Mouse (Mus musculus) intestine, postnatal 0 days (tissue): ENCODE results near the gene Gcm1. TPM values are rescaled to one million over a fixed set of nuclear protein-coding genes. Genes with fewer than 3 reads are reported as not detected.

Experiments used
- ATAC-seq: fragments of 200-750 bp; cut with Nextera tagmentation; 2 replicates; pipeline ENCODE4 v1.8.0; 2017; ENCODE audit warnings: mild to moderate bottlenecking, moderate TSS enrichment, moderate library complexity
- H3K27ac ChIP-seq: fragments of 300-500 bp; sonication (generic); 2 replicates; pipeline ENCODE4 v1.5.1; 2014; ENCODE audit warnings: mild to moderate bottlenecking, low read depth, low read length, moderate library complexity
- H3K27me3 ChIP-seq: fragments of 300-500 bp; sonication (generic); replicated peaks from 2 replicates; pipeline ENCODE4 v1.6.1; 2014; ENCODE audit warnings: low read length, mixed read lengths; ENCODE audit not compliant: control insufficient read depth, insufficient read depth
- H3K36me3 ChIP-seq: fragments of 300-500 bp; sonication (generic); 2 replicates; pipeline ENCODE4 v1.6.1; 2014; ENCODE audit warnings: mild to moderate bottlenecking, moderate library complexity; ENCODE audit not compliant: control insufficient read depth, insufficient read depth
- H3K4me1 ChIP-seq: fragments of 300-500 bp; sonication (generic); replicated peaks from 2 replicates; pipeline ENCODE4 v1.6.1; 2014; ENCODE audit warnings: antibody characterized with exemption, low read length, mixed read lengths; ENCODE audit not compliant: control insufficient read depth, insufficient read depth
- H3K4me2 ChIP-seq: fragments of 300-500 bp; sonication (generic); replicated peaks from 2 replicates; pipeline ENCODE4 v1.6.1; 2014; ENCODE audit warnings: low read depth, mild to moderate bottlenecking, moderate library complexity
- H3K4me3 ChIP-seq: fragments of 300-500 bp; sonication (generic); 2 replicates; pipeline ENCODE4 v1.5.1; 2014; ENCODE audit warnings: low read depth, low read length
- H3K9ac ChIP-seq: fragments of 300-500 bp; sonication (generic); 2 replicates; pipeline ENCODE4 v1.6.1; 2014; ENCODE audit warnings: mild to moderate bottlenecking, low read depth, low read length
- H3K9me3 ChIP-seq: fragments of 300-500 bp; sonication (generic); 2 replicates; pipeline ENCODE4 v1.6.1; 2016; ENCODE audit warnings: mixed run types; ENCODE audit not compliant: control insufficient read depth
- CTCF ChIP-seq: sonication (generic); IDR thresholded peaks from 2 replicates; pipeline ENCODE4 v1.5.1; 2016; ENCODE audit warnings: low read depth, mild to moderate bottlenecking, control low read depth, antibody characterized with exemption, moderate library complexity
- WGBS: fragments of 180-500 bp; shearing (Covaris S2); extraction: QIAGEN DNeasy Blood & Tissue Kit; methylation state at CpG from one replicate; pipeline ENCODE4 v1.1.7; 2014; 5-methylcytosine and 5-hydroxymethylcytosine counted together
- polyA plus RNA-seq: library from polyadenylated mRNA; unstranded; fragments of >200 nt; fragmentation: Nextera tagmentation; extraction: Ambion mirVana; gene quantifications from 2 replicates; pipeline ENCODE4 v1.2.1, GENCODE M21; 2015

The Gcm1 gene
- polyA plus RNA-seq, 1 experiment from 2014 or later, result not detected

DNA sequence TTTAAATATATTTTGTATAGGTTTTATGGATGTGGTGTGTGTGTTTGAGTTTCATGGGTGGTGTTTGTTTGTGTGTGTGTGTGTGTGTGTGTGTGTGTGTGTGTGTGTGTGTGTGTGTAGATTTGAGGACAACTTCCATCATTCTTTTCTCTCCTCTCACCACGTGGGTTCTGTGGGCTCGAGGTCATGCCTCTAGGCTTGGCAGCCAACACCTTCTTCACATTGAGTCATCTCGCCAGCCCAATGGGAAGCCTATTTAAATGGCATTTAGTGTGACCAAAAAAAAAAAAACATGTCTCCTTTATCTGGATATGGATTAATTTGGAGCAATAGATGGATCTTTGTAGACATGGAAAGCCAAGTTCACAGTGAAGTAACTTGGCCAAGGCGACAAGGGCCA, 39.7 kb upstream of the Gcm1 start:
- no peaks in the 10 kb centered on the region for H3K36me3 ChIP-seq
- H3K27ac ChIP-seq, result no peak overlapping the region
- H3K9me3 ChIP-seq, result no peaks in the 10 kb centered on the region
- no peaks in the 10 kb centered on the region for H3K27me3 ChIP-seq
- H3K4me3 ChIP-seq, result no peak overlapping the region
- H3K4me1 ChIP-seq, result no peaks in the 10 kb centered on the region
- no peak for TF ChIP-seq CTCF
- WGBS, result 82% methylated on average over 4 of the region's 4 CpGs
- no peak overlapping the region for H3K4me2 ChIP-seq
- no peak for ATAC-seq
- no peak overlapping the region for H3K9ac ChIP-seq

GRCm38 (mm10) chr9:78012681-78013080, 39.0 kb upstream of the Gcm1 start:
- Histone ChIP-seq H3K36me3 (no peaks in the 10 kb centered on the region), H3K9me3 (no peaks in the 10 kb centered on the region), H3K27ac (no peak overlapping the region), H3K4me1 (no peaks in the 10 kb centered on the region), H3K27me3 (no peaks in the 10 kb centered on the region), H3K9ac (no peak overlapping the region), H3K4me3 (no peak overlapping the region), H3K4me2 (no peak overlapping the region)
- no peak for TF ChIP-seq CTCF
- ATAC-seq, result no peak
- WGBS, result 90% methylated on average over 5 of the region's 5 CpGs

DNA sequence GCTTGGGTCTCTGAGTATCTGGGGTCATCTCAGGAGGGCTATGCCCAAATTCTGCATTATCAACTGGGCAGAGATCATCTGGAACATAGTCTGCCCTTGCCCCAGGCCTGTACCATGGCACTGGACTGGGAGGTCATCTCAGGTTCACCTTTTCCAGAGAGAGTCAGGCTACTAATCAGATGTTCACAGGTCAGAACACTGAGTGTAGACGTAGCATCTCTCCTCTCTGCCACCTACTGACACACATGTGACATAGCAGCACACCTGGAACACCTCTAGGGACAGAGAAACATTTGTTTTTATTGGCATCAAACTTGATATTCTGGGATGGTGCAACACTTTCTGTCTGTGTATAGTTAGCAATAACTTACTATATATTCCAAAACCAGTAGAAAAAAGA, 37.9 kb upstream of the Gcm1 start:
- H3K9ac ChIP-seq, result no peak overlapping the region
- 21% methylated on average over 1 of the region's 1 CpGs for WGBS
- no peak overlapping the region for H3K27ac ChIP-seq
- no peak for ATAC-seq
- H3K36me3 ChIP-seq, result no peaks in the 10 kb centered on the region
- no peaks in the 10 kb centered on the region for H3K9me3 ChIP-seq
- no peak overlapping the region for H3K4me3 ChIP-seq
- TF ChIP-seq CTCF, result peak; percentile 69
- no peaks in the 10 kb centered on the region for H3K4me1 ChIP-seq
- H3K27me3 ChIP-seq, result no peaks in the 10 kb centered on the region
- H3K4me2 ChIP-seq, result no peak overlapping the region

- 73% methylated on average over 7 of the region's 7 CpGs for WGBS
- ATAC-seq, result no peak
- Histone ChIP-seq H3K4me1 (no peaks in the 10 kb centered on the region), H3K27ac (no peak overlapping the region), H3K9ac (no peak overlapping the region), H3K4me3 (no peak overlapping the region), H3K27me3 (no peaks in the 10 kb centered on the region), H3K36me3 (no peaks in the 10 kb centered on the region), H3K9me3 (no peaks in the 10 kb centered on the region), H3K4me2 (no peak overlapping the region)
- TF ChIP-seq CTCF, result no peak
Observed at GRCm38 (mm10) chr9:78015816-78016215, 35.9 kb upstream of the Gcm1 start.

DNA sequence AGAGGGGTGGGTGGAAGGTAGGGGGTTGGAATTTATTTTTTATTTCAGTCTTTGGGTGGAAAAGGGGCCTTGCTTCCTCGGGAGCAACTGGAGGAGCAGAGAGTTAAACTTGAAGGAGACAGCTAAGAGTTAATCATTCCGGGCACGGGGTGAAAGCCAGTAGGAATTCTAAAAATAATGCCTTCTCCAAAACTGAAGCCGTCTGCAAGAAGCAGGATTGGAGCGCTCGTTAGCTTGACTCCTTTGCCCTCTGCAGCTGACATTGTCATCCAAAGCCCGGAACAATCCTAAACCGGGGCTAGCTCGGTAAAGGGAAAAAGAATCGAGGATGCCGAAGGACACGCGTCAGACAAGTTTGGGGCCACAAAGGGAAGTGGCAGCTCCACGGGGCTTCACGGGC, 35.4 kb upstream of the Gcm1 start:
- no peak for ATAC-seq
- H3K4me2 ChIP-seq, result no peak overlapping the region
- no peak overlapping the region for H3K9ac ChIP-seq
- H3K4me1 ChIP-seq, result no peaks in the 10 kb centered on the region
- no peak overlapping the region for H3K27ac ChIP-seq
- WGBS, result 70% methylated on average over 15 of the region's 15 CpGs
- H3K9me3 ChIP-seq, result no peaks in the 10 kb centered on the region
- no peaks in the 10 kb centered on the region for H3K36me3 ChIP-seq
- no peaks in the 10 kb centered on the region for H3K27me3 ChIP-seq
- TF ChIP-seq CTCF, result no peak
- no peak overlapping the region for H3K4me3 ChIP-seq

DNA sequence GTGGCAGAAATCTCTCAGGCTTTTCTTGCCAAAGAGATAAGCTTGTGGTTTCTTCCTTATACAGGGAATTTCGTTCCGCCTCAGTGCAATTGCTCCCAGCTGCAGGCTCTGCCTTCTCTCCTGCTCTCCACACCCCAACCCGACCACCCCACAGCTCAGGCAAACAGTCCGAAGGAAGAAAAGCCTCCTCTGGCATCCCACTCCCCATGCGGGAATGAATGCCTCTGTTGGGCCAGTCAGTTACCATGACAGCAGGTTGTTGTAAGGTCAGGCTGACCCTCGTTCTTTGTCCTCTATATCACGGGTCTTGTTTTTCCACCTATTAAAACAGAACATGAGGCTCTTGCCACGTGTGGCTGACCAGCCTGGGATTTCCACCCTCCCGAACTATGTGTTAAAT, 30.5 kb upstream of the Gcm1 start:
- WGBS, result 28% methylated on average over 9 of the region's 9 CpGs
- TF ChIP-seq CTCF, result no peak
- Histone ChIP-seq H3K4me2 (no peak overlapping the region), H3K4me1 (peaks cover 5% of the 10 kb centered on the region; the same call in 1 of the 2 replicates), H3K9ac (no peak overlapping the region), H3K9me3 (no peaks in the 10 kb centered on the region), H3K27ac (no peak overlapping the region), H3K4me3 (no peak overlapping the region), H3K36me3 (no peaks in the 10 kb centered on the region), H3K27me3 (no peaks in the 10 kb centered on the region)
- ATAC-seq, result no peak
